Mouse (Mus musculus) urinary bladder, adult 18-20 months (tissue): Measurements from ENCODE around the gene Xk.
A peak's percentile ranks its signal among the peaks of the same experiment; 100 is the strongest.
"Not testable (repeated sequence)": the region's sequence is repeated elsewhere in the genome, so short reads cannot be mapped to it uniquely, and the experiment has no call there.

Source experiments
- DNase-seq, 2 experiments: peaks; one replicate each; pipeline ENCODE4 v3.0.0; 2022; ENCODE audit warnings: low spot score in 2 of 2, mixed read lengths in 2 of 2

Xk gene

DNA sequence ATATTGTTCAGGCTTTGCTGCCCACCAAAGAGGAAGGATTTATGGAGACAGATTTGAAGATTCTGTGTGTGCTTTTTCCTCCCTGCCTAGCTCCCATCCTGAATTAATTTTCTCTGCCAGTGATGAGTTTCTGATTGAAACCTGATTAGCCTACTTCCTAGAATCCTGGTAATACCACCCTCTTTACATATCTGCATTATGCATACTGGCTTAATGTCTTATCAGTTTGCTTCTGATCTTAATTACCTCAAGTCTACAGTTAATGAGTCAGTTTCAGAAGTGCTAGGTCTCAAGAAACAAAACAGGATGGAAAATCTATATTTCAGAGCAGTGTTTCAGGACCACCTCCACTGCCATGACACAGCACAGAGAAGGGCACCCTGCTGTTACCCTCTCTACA is 43.9 kb downstream of the Xk start:
- not testable (repeated sequence) for DNase-seq

DNA sequence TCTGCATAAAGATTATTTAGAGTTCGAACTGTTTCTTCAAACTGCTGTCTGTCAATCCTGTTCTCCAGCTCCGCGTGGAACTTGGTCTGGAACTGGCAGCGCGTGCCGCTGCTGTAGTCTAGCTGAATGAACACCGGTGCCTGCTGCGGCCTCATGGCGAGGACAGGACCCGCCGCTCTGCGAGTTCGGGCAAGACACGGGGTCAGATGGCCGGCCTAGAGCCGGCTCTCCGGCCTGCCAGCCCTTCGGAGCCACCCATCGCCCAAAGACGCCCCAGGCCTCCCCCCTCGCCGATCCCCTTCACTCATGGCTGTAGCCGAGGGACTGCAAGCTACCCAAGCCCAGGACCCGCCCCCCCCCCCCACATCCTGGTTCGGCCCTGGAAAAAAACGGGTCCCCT is 55.4 kb downstream of the Xk start:
- DNase-seq: not testable (repeated sequence)

DNA sequence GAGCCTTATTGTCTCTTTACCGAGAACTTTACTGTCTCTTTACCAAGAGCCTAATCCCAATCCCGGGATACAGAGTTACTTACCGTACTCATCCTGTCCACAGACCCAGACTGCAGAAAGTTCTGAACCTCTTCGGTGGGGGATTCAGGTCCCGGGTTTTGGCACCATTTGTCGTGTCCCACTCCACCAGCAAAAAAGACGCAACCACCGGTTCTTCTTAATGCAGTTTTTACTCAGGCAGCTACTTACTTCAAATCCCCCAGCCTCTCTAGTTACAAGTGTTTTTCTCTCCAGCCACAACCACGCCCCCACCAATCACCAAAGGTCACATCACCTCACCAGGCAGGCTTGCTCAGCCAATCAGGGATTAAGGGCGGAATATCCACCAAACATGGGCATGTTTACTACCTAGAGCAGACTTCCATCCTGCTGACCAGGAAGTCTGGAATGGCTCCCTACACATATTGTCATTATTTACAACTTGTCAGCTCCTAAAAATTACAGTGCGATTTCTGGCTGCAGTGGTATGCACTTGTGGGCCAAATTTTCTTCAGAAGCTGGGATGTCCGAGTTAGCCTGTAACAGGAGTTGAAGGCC is 59.9 kb downstream of the Xk start:
- not testable (repeated sequence) for DNase-seq

DNA sequence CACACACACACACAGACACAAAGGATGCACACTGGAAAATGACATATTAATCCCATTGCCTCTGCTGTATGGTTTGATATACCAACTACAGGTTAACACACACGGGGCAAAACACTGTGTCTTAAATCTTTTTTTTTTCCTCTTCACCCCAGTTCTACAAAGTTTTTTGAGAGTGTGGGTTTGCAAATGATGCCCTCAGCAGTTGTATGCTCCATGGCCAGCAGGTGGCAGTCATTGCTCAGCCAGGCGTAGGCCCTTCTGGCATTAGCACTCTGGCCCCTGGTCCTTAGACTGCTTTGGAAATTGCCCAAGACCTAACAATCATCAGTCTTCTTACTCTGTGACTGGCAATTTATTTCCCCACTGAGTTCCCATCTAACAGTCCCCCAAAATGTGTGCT is 60.5 kb downstream of the Xk start:
- peak in 1 of 2 experiments; percentile 41 for DNase-seq

DNA sequence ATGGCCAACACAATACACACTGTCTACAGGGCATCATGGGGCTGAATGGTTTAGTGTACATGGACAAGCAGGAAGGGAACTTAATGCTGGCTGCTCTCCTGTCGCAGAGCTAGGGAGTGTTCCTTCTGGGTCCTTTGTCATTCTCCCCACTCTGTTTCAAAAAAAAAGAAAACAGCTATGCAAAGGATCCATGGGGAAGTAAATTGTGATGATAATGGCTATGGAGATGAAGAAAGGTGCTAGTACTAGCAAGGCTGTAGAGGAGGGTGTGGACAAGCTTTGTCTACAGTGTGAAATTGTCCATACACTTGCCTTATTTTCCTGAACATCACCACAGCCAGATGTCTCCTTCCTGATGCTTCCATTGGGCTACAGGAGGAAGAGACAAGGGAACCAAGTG is 62.4 kb downstream of the Xk start:
- not testable (repeated sequence) for DNase-seq

DNA sequence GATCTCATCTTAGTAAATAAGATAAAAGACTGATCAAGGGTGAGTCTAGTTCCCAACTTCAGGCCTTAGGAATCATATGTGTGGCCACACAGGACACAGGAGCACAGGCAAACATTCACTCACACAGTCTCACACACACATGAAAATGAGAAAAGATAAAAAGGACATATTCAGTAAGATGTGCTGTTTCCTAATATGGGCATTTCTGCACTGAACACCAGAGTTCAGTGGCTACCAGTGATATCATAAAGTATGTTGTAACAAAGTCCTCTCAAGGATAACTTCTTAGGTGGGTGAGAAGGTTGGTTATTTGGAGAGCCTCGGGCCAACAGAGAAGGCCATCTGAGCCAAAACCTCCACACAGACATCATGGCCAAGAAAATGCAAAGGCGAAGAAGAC is 77.8 kb downstream of the Xk start, which contains the start of gene H2al1k:
Gene H2al1k, plus strand, starts transcription at position 301 of the 400 bp plus-strand sequence.
- not testable (repeated sequence) for DNase-seq
